Mouse (Mus musculus) liver, postnatal 0 days (tissue): Measurements from ENCODE around the gene Oprm1. TPM values are rescaled to one million over a fixed set of nuclear protein-coding genes. Genes with fewer than 3 reads are reported as not detected.
A peak's percentile ranks its signal among the peaks of the same experiment; 100 is the strongest.

Experiments
- ATAC-seq: fragments of 200-750 bp; cut with Nextera tagmentation; 2 replicates; pipeline ENCODE4 v1.8.0; 2017; ENCODE audit warnings: mild to moderate bottlenecking, moderate library complexity
- DNase-seq: peaks from one replicate; pipeline ENCODE4 v3.0.0-alpha.2; 2016
- H3K27ac ChIP-seq: fragments of 300-500 bp; sonication (generic); 2 replicates; pipeline ENCODE4 v1.5.1; 2014; ENCODE audit warnings: antibody characterized with exemption, moderate library complexity, mild to moderate bottlenecking, low read depth
- H3K27me3 ChIP-seq: fragments of 300-500 bp; sonication (generic); 2 replicates; pipeline ENCODE4 v1.6.1; 2014; ENCODE audit warnings: low read length, control low read depth, mixed read lengths; ENCODE audit not compliant: insufficient read depth
- H3K36me3 ChIP-seq: fragments of 300-500 bp; sonication (generic); replicated peaks from 2 replicates; pipeline ENCODE4 v1.6.1; 2014; ENCODE audit warnings: mild to moderate bottlenecking, control low read depth, low read length, moderate library complexity, mixed read lengths; ENCODE audit not compliant: insufficient read depth
- H3K4me1 ChIP-seq: fragments of 300-500 bp; sonication (generic); 2 replicates; pipeline ENCODE4 v1.6.1; 2014; ENCODE audit warnings: antibody characterized with exemption, mild to moderate bottlenecking, control low read depth; ENCODE audit not compliant: insufficient read depth
- H3K4me2 ChIP-seq: fragments of 300-500 bp; sonication (generic); 2 replicates; pipeline ENCODE4 v1.6.1; 2014; ENCODE audit warnings: low read depth, mild to moderate bottlenecking, low read length, moderate library complexity, mixed read lengths
- H3K4me3 ChIP-seq: fragments of 300-500 bp; sonication (generic); 2 replicates; pipeline ENCODE4 v1.5.1; 2014; ENCODE audit warnings: low read depth, low read length
- H3K9ac ChIP-seq: fragments of 300-500 bp; sonication (generic); replicated peaks from 2 replicates; pipeline ENCODE4 v1.6.1; 2014; ENCODE audit warnings: mild to moderate bottlenecking, moderate library complexity
- H3K9me3 ChIP-seq: fragments of 300-500 bp; sonication (generic); 2 replicates; pipeline ENCODE4 v1.6.1; 2016; ENCODE audit warnings: mild to moderate bottlenecking, control low read depth, low read length, mixed read lengths
- CTCF ChIP-seq: sonication (generic); IDR thresholded peaks from 2 replicates; pipeline ENCODE4 v1.5.1; 2016; ENCODE audit warnings: antibody characterized with exemption, low read depth
- EP300 ChIP-seq: IDR thresholded peaks from 2 replicates; pipeline ENCODE4 v1.6.1; 2016; ENCODE audit warnings: antibody characterized with exemption, low read depth, mild to moderate bottlenecking
- WGBS: fragments of 180-500 bp; shearing (Covaris S2); extraction: QIAGEN DNeasy Blood & Tissue Kit; methylation state at CpG from one replicate; pipeline ENCODE4 v1.1.7; 2014; ENCODE audit not compliant: insufficient replicate concordance; 5-methylcytosine and 5-hydroxymethylcytosine counted together
- polyA plus RNA-seq: library from polyadenylated mRNA; unstranded; fragments of >200 nt; fragmentation: Nextera tagmentation; extraction: Ambion mirVana; gene quantifications from 2 replicates; pipeline ENCODE4 v1.2.1, GENCODE M21; 2015

Gene Oprm1
- polyA plus RNA-seq, 1 experiment from 2014 or later: not detected

DNA sequence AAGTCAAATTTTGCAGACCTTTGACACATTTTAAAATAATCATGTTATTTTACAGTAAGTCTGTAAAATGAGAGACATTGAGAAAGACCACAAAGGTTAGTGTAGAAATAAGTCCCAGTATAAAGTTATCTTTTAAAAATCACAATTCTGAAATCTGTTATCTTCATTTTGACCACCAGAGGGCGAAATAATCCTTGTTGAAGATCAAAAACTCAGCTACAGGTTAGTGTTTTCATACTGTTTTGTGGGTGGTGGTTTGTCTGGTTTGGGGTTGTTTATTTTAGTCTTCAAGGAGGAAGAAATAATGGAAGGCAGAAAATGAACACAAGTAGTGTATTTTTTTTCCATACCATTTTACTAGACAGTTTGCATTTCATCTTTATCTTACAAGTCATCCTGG is 127.2 kb downstream of the Oprm1 start:
- DNase-seq: no peak

DNA sequence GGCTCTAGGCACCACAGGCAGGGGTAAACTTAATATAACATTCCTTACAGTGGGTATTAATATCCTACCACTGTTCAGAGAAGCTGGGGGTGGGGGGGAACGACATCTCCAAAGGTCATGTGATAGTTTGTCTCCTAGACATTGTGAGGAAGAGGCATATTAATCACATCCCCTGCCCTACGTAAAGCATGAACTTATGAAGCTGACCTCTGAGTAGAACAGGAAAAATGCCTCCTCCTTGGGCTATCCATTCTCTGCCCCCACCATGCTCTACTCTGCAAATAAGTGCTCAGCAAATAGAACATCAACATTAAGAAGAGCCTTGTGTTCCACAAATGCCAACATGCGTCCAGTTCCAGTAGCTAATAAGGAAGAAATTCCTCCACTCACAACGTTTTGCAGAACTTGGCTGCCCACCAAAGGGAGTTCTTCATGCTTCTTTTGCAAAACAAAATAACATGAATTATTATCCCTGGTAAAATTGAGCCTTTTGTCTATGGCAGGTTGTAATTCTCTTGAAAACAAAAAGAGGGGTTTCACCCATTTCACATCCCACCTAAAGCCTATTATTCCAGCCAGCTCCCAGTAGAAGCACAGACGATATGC is 131.4 kb downstream of the Oprm1 start:
- Histone ChIP-seq H3K4me2 (no peak overlapping the region), H3K9me3 (no peaks in the 10 kb centered on the region), H3K27me3 (no peaks in the 10 kb centered on the region), H3K4me1 (no peaks in the 10 kb centered on the region), H3K36me3 (no peaks in the 10 kb centered on the region), H3K4me3 (no peak overlapping the region), H3K27ac (0 out of 2 replicates have a peak overlapping the region, but pooled peaks have one; percentile 29), H3K9ac (no peak overlapping the region)
- 58% methylated on average over 5 of the region's 5 CpGs for WGBS
- DNase-seq (no peak), ATAC-seq (peak; percentile 57)
- TF ChIP-seq EP300: no peak
- TF ChIP-seq CTCF: no peak

More for the DNA sequence above, 127.2 kb downstream of the Oprm1 start:
- Histone ChIP-seq H3K9ac (no peak overlapping the region), H3K27ac (no peak overlapping the region), H3K4me3 (no peak overlapping the region), H3K27me3 (no peaks in the 10 kb centered on the region), H3K9me3 (no peaks in the 10 kb centered on the region), H3K36me3 (no peaks in the 10 kb centered on the region), H3K4me1 (no peaks in the 10 kb centered on the region), H3K4me2 (no peak overlapping the region)
- WGBS: 6% methylated on average over 1 of the region's 1 CpGs
- TF ChIP-seq CTCF: peak; percentile 56
- TF ChIP-seq EP300: no peak
- ATAC-seq: no peak

DNA sequence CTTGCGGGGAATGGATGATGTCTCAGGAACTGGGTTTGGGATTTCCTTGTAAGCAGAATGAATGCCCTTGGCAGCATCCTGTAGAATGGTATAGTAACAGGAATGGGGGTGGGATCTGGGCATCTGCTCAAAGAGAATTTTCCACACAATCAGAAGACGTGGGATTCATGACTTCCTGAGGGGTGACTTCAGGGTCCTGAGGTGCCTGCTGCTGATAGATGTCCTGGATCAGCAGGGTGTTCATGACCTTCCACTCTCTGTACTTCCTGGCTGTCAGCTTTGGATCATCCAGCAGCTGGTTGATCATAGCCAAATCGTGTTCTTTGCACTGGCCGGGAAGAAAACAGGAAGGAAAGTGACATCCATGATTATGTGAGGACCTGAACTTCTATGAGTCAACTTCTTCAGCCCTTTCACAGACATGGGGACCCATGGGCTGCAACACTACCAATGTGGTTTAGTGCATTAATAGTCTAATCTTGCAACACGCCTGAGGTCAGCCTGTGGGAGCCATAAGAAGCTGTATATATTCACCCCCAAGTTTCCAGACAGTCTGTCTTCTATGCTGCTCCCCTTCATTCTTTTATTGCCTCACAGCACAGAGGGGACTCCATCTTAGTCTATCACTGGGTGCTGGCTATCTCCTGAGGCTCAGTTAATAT is 132.2 kb downstream of the Oprm1 start:
- no peak overlapping the region for H3K27ac ChIP-seq
- H3K4me2 ChIP-seq: no peak overlapping the region
- H3K4me1 ChIP-seq: no peaks in the 10 kb centered on the region
- H3K27me3 ChIP-seq: no peaks in the 10 kb centered on the region
- no peak overlapping the region for H3K4me3 ChIP-seq
- H3K9ac ChIP-seq: no peak overlapping the region
- no peaks in the 10 kb centered on the region for H3K9me3 ChIP-seq
- TF ChIP-seq EP300 (0 out of 2 replicates have a peak, but pooled peaks have one; percentile 10), CTCF (no peak)
- 77% methylated on average over 5 of the region's 5 CpGs for WGBS
- ATAC-seq: peak; percentile 80
- no peak for DNase-seq
- H3K36me3 ChIP-seq: no peaks in the 10 kb centered on the region

DNA sequence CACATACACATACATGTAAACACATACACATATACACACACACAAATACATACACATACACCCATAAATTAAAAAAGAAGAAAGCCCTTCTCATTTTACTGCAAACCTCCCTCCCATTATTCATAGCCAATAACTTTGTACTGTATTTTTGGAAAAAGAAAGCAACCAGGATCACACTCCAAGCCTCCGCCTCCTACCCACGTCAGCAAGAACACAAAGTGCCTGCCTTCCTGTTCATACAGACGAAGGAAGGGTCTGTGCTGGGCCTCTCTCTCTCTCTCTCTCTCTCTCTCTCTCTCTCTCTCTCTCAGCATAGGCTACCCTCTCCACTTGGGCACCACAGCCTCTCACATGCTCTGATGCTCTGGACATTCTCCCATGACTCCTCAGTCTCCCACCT is 137.5 kb downstream of the Oprm1 start:
- Histone ChIP-seq H3K27ac (no peak overlapping the region), H3K9ac (no peak overlapping the region)
- no peak for ATAC-seq

DNA sequence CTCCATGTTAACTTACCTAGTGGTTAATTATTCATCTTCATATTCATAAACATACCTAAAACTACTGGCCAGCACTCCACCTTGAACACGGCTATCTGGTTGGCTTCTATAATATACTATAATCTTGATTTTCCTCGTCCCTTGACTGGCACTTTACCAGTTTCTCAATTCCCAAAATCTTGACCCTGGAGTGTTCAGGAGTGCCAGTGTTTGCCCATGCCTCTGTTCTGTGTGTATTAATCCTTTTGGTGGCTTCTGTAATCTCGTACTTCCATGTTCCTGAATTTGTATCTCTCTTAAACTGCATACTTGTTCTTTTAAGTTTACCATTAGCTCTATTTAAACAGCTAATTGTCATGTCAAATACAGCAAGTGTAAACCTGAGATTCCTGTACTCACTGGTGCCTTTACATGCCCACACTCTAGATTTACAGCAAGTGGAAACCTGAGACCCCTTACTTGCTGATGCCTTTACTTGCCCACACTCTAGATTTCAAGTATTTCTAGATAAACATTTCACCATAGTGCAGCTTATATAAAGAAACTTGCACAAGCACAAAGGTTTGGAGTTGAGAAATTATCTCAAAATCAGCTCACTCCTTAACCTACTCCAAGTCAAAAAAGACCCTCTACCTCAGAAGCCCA is 138.5 kb downstream of the Oprm1 start:
- no peak for DNase-seq
- no peaks in the 10 kb centered on the region for H3K27me3 ChIP-seq
- H3K36me3 ChIP-seq: no peaks in the 10 kb centered on the region
- TF ChIP-seq CTCF (no peak), EP300 (no peak)
- WGBS: 65% methylated on average over 3 of the region's 3 CpGs
- no peak overlapping the region for H3K4me3 ChIP-seq
- no peaks in the 10 kb centered on the region for H3K9me3 ChIP-seq
- ATAC-seq: no peak
- H3K4me1 ChIP-seq: no peaks in the 10 kb centered on the region
- no peak overlapping the region for H3K27ac ChIP-seq
- no peak overlapping the region for H3K4me2 ChIP-seq
- H3K9ac ChIP-seq: no peak overlapping the region

More for the DNA sequence above, 137.5 kb downstream of the Oprm1 start:
- H3K9me3 ChIP-seq: no peaks in the 10 kb centered on the region
- H3K4me3 ChIP-seq: no peak overlapping the region
- TF ChIP-seq EP300: no peak
- no peak for TF ChIP-seq CTCF
- H3K4me2 ChIP-seq: no peak overlapping the region
- no peaks in the 10 kb centered on the region for H3K4me1 ChIP-seq
- no peaks in the 10 kb centered on the region for H3K27me3 ChIP-seq
- H3K36me3 ChIP-seq: no peaks in the 10 kb centered on the region
- DNase-seq: no peak
- WGBS: 75% methylated on average over 3 of the region's 3 CpGs

DNA sequence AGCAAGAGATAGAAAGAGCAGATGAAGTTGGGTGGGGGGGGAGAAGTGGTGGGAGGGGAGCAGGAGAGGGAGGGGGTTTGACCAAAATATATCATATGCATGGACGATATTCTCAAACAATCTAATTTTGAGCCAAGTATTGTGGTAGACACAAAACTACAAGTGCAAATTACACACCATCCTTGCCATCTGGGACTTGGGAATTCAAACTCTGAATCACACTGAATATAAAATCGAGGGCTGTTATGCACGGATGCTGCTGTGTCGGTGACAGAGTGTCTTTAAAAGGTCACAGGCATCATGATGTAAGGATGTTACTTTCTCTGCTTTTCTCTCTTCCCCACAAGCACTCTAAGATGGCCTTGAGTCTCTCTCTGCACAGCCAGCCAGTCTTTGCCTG is 141.8 kb downstream of the Oprm1 start:
- Histone ChIP-seq H3K4me1 (no peaks in the 10 kb centered on the region), H3K4me2 (no peak overlapping the region), H3K9ac (no peak overlapping the region), H3K9me3 (no peaks in the 10 kb centered on the region), H3K27ac (no peak overlapping the region), H3K27me3 (no peaks in the 10 kb centered on the region), H3K4me3 (no peak overlapping the region), H3K36me3 (no peaks in the 10 kb centered on the region)
- TF ChIP-seq CTCF (no peak), EP300 (no peak)
- 83% methylated on average over 4 of the region's 4 CpGs for WGBS
- DNase-seq (no peak), ATAC-seq (no peak)
